Mouse (Mus musculus) ES-E14 (cell line): Measurements from ENCODE around the gene Snapc2. TPM values are rescaled to one million over a fixed set of nuclear protein-coding genes. Genes with fewer than 3 reads are reported as not detected.

Experiments used
- DNase-seq: peaks from one replicate; pipeline ENCODE4 v3.0.0-alpha.2; 2013; ENCODE audit warnings: low read depth, low spot score
- H3K27ac ChIP-seq: 2 replicates; pipeline ENCODE4 v1.5.1; 2012; ENCODE audit warnings: low read depth, mild to moderate bottlenecking, low read length, moderate library complexity, mixed read lengths; ENCODE audit not compliant: poor library complexity, insufficient read depth, severe bottlenecking
- H3K36me3 ChIP-seq: 2 replicates; pipeline ENCODE4 v1.6.1; 2012; ENCODE audit warnings: mild to moderate bottlenecking, low read length, moderate library complexity, mixed read lengths; ENCODE audit not compliant: control insufficient read depth, poor library complexity, insufficient read depth, severe bottlenecking
- H3K4me1 ChIP-seq, 2 experiments: fragments of 150-350 bp in 1 of 2; sonication (generic) in 1 of 2; 2 replicates each; pipeline ENCODE4 v1.6.1; 2012; ENCODE audit warnings: low read length in 2 of 2, mild to moderate bottlenecking in 1 of 2, mixed read lengths in 1 of 2; ENCODE audit not compliant: control insufficient read depth in 2 of 2, insufficient read depth in 2 of 2, poor library complexity in 1 of 2
- H3K4me3 ChIP-seq, 2 experiments: fragments of 150-350 bp in 1 of 2; sonication (generic) in 1 of 2; 2 replicates each; pipeline ENCODE4 v1.5.1; 2012; ENCODE audit warnings: low read length in 2 of 2, low read depth in 1 of 2, mild to moderate bottlenecking in 1 of 2, mixed read lengths in 1 of 2; ENCODE audit not compliant: insufficient read depth in 1 of 2, poor library complexity in 1 of 2, severe bottlenecking in 1 of 2
- H3K9ac ChIP-seq: 2 replicates; pipeline ENCODE4 v1.6.1; 2012; ENCODE audit warnings: low read depth, mild to moderate bottlenecking, low read length, mixed read lengths; ENCODE audit not compliant: poor library complexity, insufficient read depth, severe bottlenecking
- H3K9me3 ChIP-seq: fragments of 150-350 bp; sonication (generic); 2 replicates; pipeline ENCODE4 v1.6.1; 2012; ENCODE audit warnings: low read depth, mild to moderate bottlenecking, low read length; ENCODE audit not compliant: control insufficient read depth, insufficient read depth
- CHD2 ChIP-seq: IDR thresholded peaks from 2 replicates; pipeline ENCODE4 v1.6.1; 2014; ENCODE audit warnings: mild to moderate bottlenecking, low read depth, low read length, inconsistent platforms
- HCFC1 ChIP-seq: IDR thresholded peaks from 2 replicates; pipeline ENCODE4 v1.6.1; 2012; ENCODE audit warnings: low read length, inconsistent platforms, borderline replicate concordance; ENCODE audit not compliant: insufficient read depth
- MAFK ChIP-seq: IDR thresholded peaks from 2 replicates; pipeline ENCODE4 v1.6.1; 2014; ENCODE audit warnings: mild to moderate bottlenecking, low read depth, low read length, inconsistent platforms; ENCODE audit not compliant: insufficient read depth
- ZC3H11A ChIP-seq: IDR thresholded peaks from 2 replicates; pipeline ENCODE4 v1.6.1; 2012; ENCODE audit warnings: low read depth, mild to moderate bottlenecking, inconsistent platforms, low read length, borderline replicate concordance
- ZNF384 ChIP-seq: IDR thresholded peaks from 2 replicates; pipeline ENCODE4 v1.6.1; 2012; ENCODE audit warnings: low read depth, low read length, inconsistent platforms
- in situ Hi-C, 2 experiments: fragments of 600-800 bp; cut with MboI; formaldehyde crosslinking; loops; one replicate each; pipeline ENCODE4 v1.15.1; 2025; ENCODE audit warnings: low sequenced_read_pairs in 2 of 2, inconsistent platforms in 1 of 2; ENCODE audit not compliant: unreplicated experiment in 2 of 2
- total RNA-seq: library from RNA; depleted of rRNA; stranded (reverse); fragments of 300-350 nt; gene quantifications from 2 replicates; pipeline ENCODE4 v1.2.3, GENCODE M21; 2012

The Snapc2 gene
- total RNA-seq, 1 experiment = 15.9 TPM

DNA sequence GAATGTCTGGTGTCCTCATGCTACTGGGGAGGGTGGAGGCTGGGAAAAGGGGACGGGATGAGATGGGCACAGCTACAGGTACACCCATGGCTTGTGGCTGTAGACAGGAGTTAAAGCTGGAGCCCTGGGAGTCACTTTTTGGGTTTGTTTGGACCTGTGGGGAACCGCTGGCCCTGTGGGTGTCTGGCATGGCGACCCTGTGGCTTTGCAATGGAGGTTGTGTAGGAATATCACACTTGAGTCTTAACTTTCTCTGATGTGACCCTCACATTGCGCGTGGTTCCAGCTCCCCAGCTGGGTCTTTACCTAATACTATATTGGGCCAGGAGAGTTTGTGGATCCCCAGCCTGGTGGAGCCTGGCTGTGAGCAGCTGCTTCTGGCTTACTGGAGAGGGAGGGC lies 7.8 kb upstream of the Snapc2 start:
- Histone ChIP-seq H3K9ac (no peak overlapping the region), H3K27ac (no peak overlapping the region), H3K9me3 (no peaks in the 10 kb centered on the region), H3K4me3 (no peak overlapping the region), H3K4me1 (peaks cover 4 to 10% of the 10 kb centered on the region in 2 experiments; a peak in 2 of 4 replicates), H3K36me3 (peaks cover 30% of the 10 kb centered on the region)
- DNase-seq = no peak
- TF ChIP-seq HCFC1 = no peak
- TF ChIP-seq ZNF384 = no peak
- TF ChIP-seq CHD2 = no peak
- TF ChIP-seq ZC3H11A = no peak
- no peak for TF ChIP-seq MAFK
- in situ Hi-C loops = no loop called here

GRCm38 (mm10) chr8:4245737-4246136 lies 7.1 kb upstream of the Snapc2 start:
- no peak for TF ChIP-seq ZC3H11A
- in situ Hi-C loops = no loop called here
- H3K9me3 ChIP-seq = no peaks in the 10 kb centered on the region
- no peak overlapping the region for H3K27ac ChIP-seq
- peaks cover 30% of the 10 kb centered on the region for H3K36me3 ChIP-seq
- peaks cover 4 to 14% of the 10 kb centered on the region in 2 experiments; a peak in 2 of 4 replicates for H3K4me1 ChIP-seq
- DNase-seq = no peak
- no peak overlapping the region for H3K4me3 ChIP-seq
- H3K9ac ChIP-seq = no peak overlapping the region

DNA sequence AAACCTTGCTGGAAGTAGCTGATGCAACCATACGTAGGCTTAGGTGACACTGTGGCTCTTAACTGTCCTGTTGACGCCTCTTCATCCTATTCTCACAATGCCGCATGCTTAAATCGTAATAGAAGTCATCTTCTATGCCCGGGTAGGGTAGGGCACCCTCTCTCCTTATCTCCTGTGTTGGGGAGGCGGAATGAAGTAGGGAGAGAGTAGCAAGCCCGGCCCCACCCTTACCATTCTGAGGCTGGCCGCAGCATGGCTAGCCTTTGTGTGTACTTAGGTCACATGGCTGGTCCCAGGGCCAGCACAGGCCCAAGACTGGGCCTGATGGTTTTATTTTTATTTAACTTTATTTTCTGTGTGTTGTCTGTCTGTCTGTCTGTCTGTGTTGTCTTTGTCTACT lies 5.6 kb upstream of the Snapc2 start:
- Histone ChIP-seq H3K9ac (no peak overlapping the region), H3K4me1 (peaks cover 4 to 14% of the 10 kb centered on the region in 2 experiments; a peak in 2 of 4 replicates), H3K27ac (no peak overlapping the region), H3K9me3 (no peaks in the 10 kb centered on the region), H3K36me3 (peaks cover 30% of the 10 kb centered on the region), H3K4me3 (no peak overlapping the region)
- in situ Hi-C loops = no loop called here
- TF ChIP-seq CHD2 = no peak
- TF ChIP-seq MAFK = no peak
- TF ChIP-seq ZNF384 = no peak
- TF ChIP-seq HCFC1 = no peak
- TF ChIP-seq ZC3H11A = no peak
- DNase-seq = no peak

DNA sequence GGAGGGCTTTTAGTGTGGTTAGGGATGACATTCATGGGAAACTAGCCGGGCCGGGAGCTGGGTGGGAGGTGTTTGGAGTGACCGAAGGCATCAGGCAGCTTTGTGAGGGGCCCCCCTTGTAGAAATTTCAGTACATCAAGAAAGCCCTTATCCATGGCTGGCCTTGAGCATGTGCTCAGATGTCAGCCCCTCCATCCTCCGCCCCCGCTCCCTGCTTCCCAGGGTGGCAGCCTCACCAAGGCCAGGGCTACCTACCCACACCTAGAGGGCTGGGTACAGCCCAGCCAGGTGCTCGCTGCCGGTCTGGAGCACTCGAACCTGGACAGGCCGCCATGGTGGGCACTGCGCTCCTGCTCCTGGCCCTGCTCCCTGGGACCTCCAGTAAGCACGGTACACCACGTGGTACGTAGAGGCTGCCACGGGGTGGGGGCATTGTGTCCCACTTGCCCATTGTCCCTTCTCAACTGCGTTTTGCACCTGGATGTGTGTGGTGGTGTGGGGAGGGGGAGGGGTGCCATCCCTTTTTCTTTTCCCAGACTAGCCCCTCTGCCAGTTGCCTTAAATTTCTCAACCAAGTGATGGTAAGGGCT lies 4.8 kb upstream of the Snapc2 start, which contains the start of gene Tgfbr3l:
Gene Tgfbr3l, plus strand, starts transcription at position 264 of the 590 bp plus-strand sequence.
- peak within 1 kb of the TSS; percentile 19; the same call in 1 of the 2 replicates for H3K9ac ChIP-seq
- H3K4me1 ChIP-seq = peaks cover 8 to 16% of the 10 kb centered on the region in 2 experiments; a peak in 2 of 4 replicates
- H3K4me3 ChIP-seq = peak within 1 kb of the TSS; percentile 16 to 45; a peak in 2 of 4 replicates
- peaks cover 29% of the 10 kb centered on the region for H3K36me3 ChIP-seq
- H3K27ac ChIP-seq = no peak within 1 kb of the TSS
- DNase-seq = no peak
- in situ Hi-C loops = no loop called here
- TF ChIP-seq MAFK (no peak), ZNF384 (no peak), CHD2 (no peak), ZC3H11A (no peak), HCFC1 (no peak)
- no peaks in the 10 kb centered on the region for H3K9me3 ChIP-seq
